Mouse (Mus musculus) gastrocnemius, postnatal 14 days (tissue): ENCODE data around the gene Ube2q2. TPM values are rescaled to one million over a fixed set of nuclear protein-coding genes. Genes with fewer than 3 reads are reported as not detected.

Experiments used
- total RNA-seq, 2 experiments: library from RNA; stranded (reverse); gene quantifications; 2 replicates each; pipeline ENCODE4 v1.2.3; 2021

Gene Ube2q2
- total RNA-seq, 2 experiments from 2014 or later, result 21.5 to 24.1 TPM

Other genes starting within 250 kb of the Ube2q2 start
- gene Hykk, start 231.6 kb upstream of the Ube2q2 start, total RNA-seq, result 1 to 10 TPM; 1.2 to 1.7 TPM
- gene Psma4, start 198.1 kb upstream of the Ube2q2 start, total RNA-seq, result 100 to 1,000 TPM; 129 to 136 TPM
- not detected for gene AY074887, start 197.9 kb upstream of the Ube2q2 start, total RNA-seq
- gene Chrna5, start 168.0 kb upstream of the Ube2q2 start, total RNA-seq, result under 1 TPM in 1 of 2 experiments, not detected in 1; 0.12 TPM
- not detected for gene Chrna3, start 122.3 kb upstream of the Ube2q2 start, total RNA-seq
- gene Chrnb4, start 100.1 kb upstream of the Ube2q2 start, total RNA-seq, result not detected
- gene Fbxo22, start 60.1 kb downstream of the Ube2q2 start, total RNA-seq, result 10 to 100 TPM; 18.5 to 21.1 TPM
- gene Nrg4, start 178.0 kb downstream of the Ube2q2 start, total RNA-seq, result under 1 TPM in 1 of 2 experiments, not detected in 1; 0.18 TPM
- under 1 TPM; 0.27 to 0.44 TPM for gene Tmem266, start 178.1 kb downstream of the Ube2q2 start, total RNA-seq